ENCODE assay signal across 8 mouse cellular contexts in genomic region chr13:45507274-45508229, GRCm38 (mm10). TPM values are rescaled to one million over a fixed set of nuclear protein-coding genes. Genes with fewer than 3 reads are reported as not detected.
DNase-seq lines count a peak whose midpoint lies in the region; ATAC-seq and TF ChIP-seq lines count a peak whose summit lies in the region.

Gmpr (plus strand) TSS chr13:45507444.

- H3K27me3 ChIP-seq in forebrain, embryonic 15.5 days: no peaks in the 10 kb centered on the region; the same call in 1 of the 2 replicates
- no peaks in the 10 kb centered on the region for H3K27me3 ChIP-seq in lung, embryonic 14.5 days (ENCODE audit: insufficient read depth, low read length)

- H3K36me3 ChIP-seq in ES-E14 (ENCODE audit: control insufficient read depth, insufficient read depth, low read length, poor library complexity, severe bottlenecking): no peaks in the 10 kb centered on the region
- H3K36me3 ChIP-seq in forebrain, embryonic 15.5 days: no peaks in the 10 kb centered on the region
- no peaks in the 10 kb centered on the region for H3K36me3 ChIP-seq in lung, embryonic 14.5 days (ENCODE audit: insufficient read depth)

- H3K9ac ChIP-seq in ES-E14 (ENCODE audit: insufficient read depth, low read depth, low read length, poor library complexity, severe bottlenecking): peak within 1 kb of the TSS; percentile 73
- peak within 1 kb of the TSS; percentile 63 for H3K9ac ChIP-seq in forebrain, embryonic 15.5 days (replicated peaks)
- peak within 1 kb of the TSS; percentile 68 for H3K9ac ChIP-seq in lung, embryonic 14.5 days

- intact Hi-C loops in heart, postnatal 14 days (cut with DNase I): no loop called here

- no peak within 1 kb of the TSS for H3K27ac ChIP-seq in ES-E14 (ENCODE audit: insufficient read depth, low read depth, low read length, poor library complexity, severe bottlenecking)
- H3K27ac ChIP-seq in forebrain, embryonic 15.5 days (replicated peaks): peak within 1 kb of the TSS; percentile 55
- peak within 1 kb of the TSS; percentile 95 for H3K27ac ChIP-seq in layer of hippocampus, adult 2 months
- peak within 1 kb of the TSS; percentile 67 for H3K27ac ChIP-seq in lung, embryonic 14.5 days (ENCODE audit: low read depth)

- in situ Hi-C loops in ES-E14 (cut with MboI; ENCODE audit: low sequenced_read_pairs in 2 of 2, unreplicated experiment in 2 of 2): no loop called here

- WGBS in forebrain, embryonic 15.5 days: 1% methylated on average over 53 of the region's 63 CpGs
- WGBS in lung, embryonic 14.5 days: 1% methylated on average over 62 of the region's 63 CpGs

- H3K9me3 ChIP-seq in ES-E14 (ENCODE audit: control insufficient read depth, insufficient read depth, low read depth, low read length): no peaks in the 10 kb centered on the region
- no peaks in the 10 kb centered on the region for H3K9me3 ChIP-seq in forebrain, embryonic 15.5 days
- no peaks in the 10 kb centered on the region for H3K9me3 ChIP-seq in lung, embryonic 14.5 days (ENCODE audit: low read depth, low read length)

- peaks cover 0 to 7% of the 10 kb centered on the region in 2 experiments; a peak in 2 of 4 replicates for H3K4me1 ChIP-seq in ES-E14 (ENCODE audit: control insufficient read depth in 2 of 2, insufficient read depth in 2 of 2, low read length in 2 of 2, poor library complexity in 1 of 2)
- peaks cover 14% of the 10 kb centered on the region for H3K4me1 ChIP-seq in forebrain, embryonic 15.5 days
- H3K4me1 ChIP-seq in lung, embryonic 14.5 days (ENCODE audit: insufficient read depth): peaks cover 11% of the 10 kb centered on the region

- ATAC-seq in forebrain, embryonic 15.5 days (replicated peaks): peak; percentile 92
- peak; percentile 92 for ATAC-seq in lung, embryonic 14.5 days (ENCODE audit: insufficient read depth)

- peak within 1 kb of the TSS; percentile 87 for H3K4me2 ChIP-seq in forebrain, embryonic 15.5 days (replicated peaks)
- peak within 1 kb of the TSS; percentile 98 for H3K4me2 ChIP-seq in lung, embryonic 14.5 days

- TF ChIP-seq CTCF in layer of hippocampus, adult 2 months (conservative IDR thresholded peaks at IDR 0.05): peak; percentile 30
- TF ChIP-seq CTCF in lung, embryonic 14.5 days (IDR thresholded peaks at IDR 0.05; ENCODE audit: low read depth): peak; percentile 27

- H3K4me3 ChIP-seq in ES-E14 (ENCODE audit: insufficient read depth in 1 of 2, low read depth in 1 of 2, low read length in 2 of 2, poor library complexity in 1 of 2, severe bottlenecking in 1 of 2): peak within 1 kb of the TSS; percentile 60 to 77
- peak within 1 kb of the TSS; percentile 58 for H3K4me3 ChIP-seq in forebrain, embryonic 15.5 days
- peak within 1 kb of the TSS; percentile 88 for H3K4me3 ChIP-seq in layer of hippocampus, adult 2 months
- peak within 1 kb of the TSS; percentile 60 for H3K4me3 ChIP-seq in lung, embryonic 14.5 days (ENCODE audit: low read depth, low read length)

- peak; percentile 65 for DNase-seq in ES-E14 (ENCODE audit: low read depth, low spot score)
- DNase-seq in c-Kit-positive CD71-positive TER-119-negative erythroid progenitor cells, embryonic 14.5 days (ENCODE audit: low read depth): peak; percentile 77
- DNase-seq in heart, postnatal 14 days: peak; percentile 81 to 85
- peak; percentile 82 to 88 for DNase-seq in layer of hippocampus, adult 2 months (ENCODE audit: low spot score in 2 of 2)
- peak; percentile 90 for DNase-seq in lung, embryonic 14.5 days
- DNase-seq in ovary, adult 18-20 months (ENCODE audit: low spot score): peak; percentile 71
- DNase-seq in thymus, postnatal 14 days: peak; percentile 95

TF ChIP-seq in ES-E14, 5 proteins besides CTCF, POLR2A, EP300 and RAD21:
- TF ChIP-seq ZNF384 (IDR thresholded peaks at IDR 0.05; ENCODE audit: low read depth, low read length) (0 out of 2 replicates have a peak, but pooled peaks have one; percentile 35), HCFC1 (IDR thresholded peaks at IDR 0.05; ENCODE audit: borderline replicate concordance, insufficient read depth, low read length) (peak; percentile 24; the same call in 1 of the 2 replicates), MAFK (IDR thresholded peaks at IDR 0.05; ENCODE audit: insufficient read depth, low read depth, low read length) (no peak), CHD2 (IDR thresholded peaks at IDR 0.05; ENCODE audit: low read depth, low read length) (no peak), ZC3H11A (IDR thresholded peaks at IDR 0.05; ENCODE audit: borderline replicate concordance, low read depth, low read length) (no peak)

RNA-seq across cellular contexts. Expression of gene Gmpr, which starts in this region (rescaled TPM):
- total RNA-seq in ES-E14 (2012; rRNA removed): 9.6 and 9.7 TPM in 2 replicates
- polyA plus RNA-seq in forebrain, embryonic 15.5 days (2015; fragmentation: Nextera tagmentation; extraction: Ambion mirVana): 19.6 and 23.0 TPM in 2 replicates
- total RNA-seq in heart, postnatal 14 days (2021): 100 to 1,000 TPM; 166 to 175 TPM
- 10 to 100 TPM; 63.7 to 66.9 TPM for total RNA-seq in layer of hippocampus, adult 2 months (2021)
- 22.9 and 25.3 TPM in 2 replicates for polyA plus RNA-seq in lung, embryonic 14.5 days (2014; fragmentation: Nextera tagmentation; extraction: Ambion mirVana)
